Mouse (Mus musculus) hindbrain, embryonic 14.5 days (tissue): ENCODE data around the gene Slc12a8. TPM values are rescaled to one million over a fixed set of nuclear protein-coding genes. Genes with fewer than 3 reads are reported as not detected.

Experiments
- ATAC-seq: fragments of 200-750 bp; cut with Nextera tagmentation; 2 replicates; pipeline ENCODE4 v1.8.0; 2017; ENCODE audit warnings: moderate number of reproducible peaks, mild to moderate bottlenecking, moderate TSS enrichment, moderate library complexity; ENCODE audit not compliant: low FRiP score
- DNase-seq: peaks from one replicate; pipeline ENCODE4 v3.0.0-alpha.2; 2015; ENCODE audit warnings: low spot score
- H3K27ac ChIP-seq: fragments of 300-500 bp; sonication (generic); 2 replicates; pipeline ENCODE4 v1.5.1; 2014; ENCODE audit warnings: mild to moderate bottlenecking, moderate library complexity
- H3K27me3 ChIP-seq: fragments of 300-500 bp; sonication (generic); 2 replicates; pipeline ENCODE4 v1.6.1; 2014; ENCODE audit warnings: mild to moderate bottlenecking, low read length, mixed read lengths; ENCODE audit not compliant: control insufficient read depth, insufficient read depth
- H3K36me3 ChIP-seq: fragments of 300-500 bp; sonication (generic); replicated peaks from 2 replicates; pipeline ENCODE4 v1.6.1; 2014; ENCODE audit not compliant: control insufficient read depth, insufficient read depth
- H3K4me1 ChIP-seq: fragments of 300-500 bp; sonication (generic); replicated peaks from 2 replicates; pipeline ENCODE4 v1.6.1; 2014; ENCODE audit warnings: antibody characterized with exemption, low read length, mixed read lengths; ENCODE audit not compliant: control insufficient read depth, insufficient read depth
- H3K4me2 ChIP-seq: fragments of 300-500 bp; sonication (generic); replicated peaks from 2 replicates; pipeline ENCODE4 v1.6.1; 2014; ENCODE audit warnings: mild to moderate bottlenecking, moderate library complexity
- H3K4me3 ChIP-seq: fragments of 300-500 bp; sonication (generic); replicated peaks from 2 replicates; pipeline ENCODE4 v1.5.1; 2014; ENCODE audit warnings: mild to moderate bottlenecking, low read length
- H3K9ac ChIP-seq: fragments of 300-500 bp; sonication (generic); 2 replicates; pipeline ENCODE4 v1.6.1; 2014
- H3K9me3 ChIP-seq: fragments of 300-500 bp; sonication (generic); 2 replicates; pipeline ENCODE4 v1.6.1; 2016; ENCODE audit warnings: low read length; ENCODE audit not compliant: control insufficient read depth
- WGBS: fragments of 180-500 bp; shearing (Covaris S2); extraction: QIAGEN DNeasy Blood & Tissue Kit; methylation state at CpG from one replicate; pipeline ENCODE4 v1.1.7; 2014; 5-methylcytosine and 5-hydroxymethylcytosine counted together
- polyA plus RNA-seq: library from polyadenylated mRNA; unstranded; fragments of >200 nt; fragmentation: Nextera tagmentation; extraction: Ambion mirVana; gene quantifications from 2 replicates; pipeline ENCODE4 v1.2.1, GENCODE M21; 2014

The Slc12a8 gene
- polyA plus RNA-seq, 1 experiment from 2014 or later = 0.75 TPM

GRCm38 (mm10) chr16:33610466-33610865 lies 93.3 kb downstream of the Slc12a8 start:
- 81% methylated on average over 7 of the region's 7 CpGs for WGBS
- Histone ChIP-seq H3K4me1 (peaks cover 14% of the 10 kb centered on the region; the same call in 1 of the 2 replicates), H3K4me3 (no peak overlapping the region), H3K36me3 (no peaks in the 10 kb centered on the region), H3K27ac (no peak overlapping the region), H3K4me2 (no peak overlapping the region), H3K9me3 (no peaks in the 10 kb centered on the region), H3K27me3 (no peaks in the 10 kb centered on the region), H3K9ac (no peak overlapping the region)
- DNase-seq (no peak), ATAC-seq (no peak)

- Histone ChIP-seq H3K27ac (no peak overlapping the region), H3K9me3 (no peaks in the 10 kb centered on the region), H3K4me1 (peaks cover 6% of the 10 kb centered on the region; the same call in 1 of the 2 replicates), H3K27me3 (no peaks in the 10 kb centered on the region), H3K4me3 (no peak overlapping the region), H3K36me3 (no peaks in the 10 kb centered on the region), H3K4me2 (no peak overlapping the region), H3K9ac (no peak overlapping the region)
- no peak for ATAC-seq
- WGBS = 68% methylated on average over 8 of the region's 8 CpGs
- no peak for DNase-seq
Observed at GRCm38 (mm10) chr16:33611291-33611690, 94.2 kb downstream of the Slc12a8 start.

- DNase-seq = no peak
Observed at GRCm38 (mm10) chr16:33612056-33612770, 95.1 kb downstream of the Slc12a8 start.

GRCm38 (mm10) chr16:33615986-33616385 lies 98.9 kb downstream of the Slc12a8 start:
- H3K4me1 ChIP-seq = no peaks in the 10 kb centered on the region
- H3K27me3 ChIP-seq = no peaks in the 10 kb centered on the region
- no peaks in the 10 kb centered on the region for H3K9me3 ChIP-seq
- DNase-seq (no peak), ATAC-seq (no peak)
- H3K4me2 ChIP-seq = no peak overlapping the region
- no peak overlapping the region for H3K27ac ChIP-seq
- H3K4me3 ChIP-seq = no peak overlapping the region
- no peak overlapping the region for H3K9ac ChIP-seq
- H3K36me3 ChIP-seq = no peaks in the 10 kb centered on the region
- 41% methylated on average over 3 of the region's 3 CpGs for WGBS

More at GRCm38 (mm10) chr16:33612056-33612770, 95.1 kb downstream of the Slc12a8 start:
- no peak overlapping the region for H3K4me2 ChIP-seq
- no peak for ATAC-seq
- H3K27ac ChIP-seq = no peak overlapping the region
- no peaks in the 10 kb centered on the region for H3K9me3 ChIP-seq
- no peak overlapping the region for H3K9ac ChIP-seq
- no peak overlapping the region for H3K4me3 ChIP-seq
- 89% methylated on average over 6 of the region's 6 CpGs for WGBS
- H3K4me1 ChIP-seq = no peaks in the 10 kb centered on the region; the same call in 1 of the 2 replicates
- H3K27me3 ChIP-seq = no peaks in the 10 kb centered on the region
- H3K36me3 ChIP-seq = no peaks in the 10 kb centered on the region

- no peak overlapping the region for H3K4me3 ChIP-seq
- no peak overlapping the region for H3K4me2 ChIP-seq
- H3K4me1 ChIP-seq = no peaks in the 10 kb centered on the region
- no peak overlapping the region for H3K9ac ChIP-seq
- DNase-seq (no peak), ATAC-seq (no peak)
- 54% methylated on average over 3 of the region's 3 CpGs for WGBS
- H3K36me3 ChIP-seq = no peaks in the 10 kb centered on the region
- H3K27me3 ChIP-seq = no peaks in the 10 kb centered on the region
- no peak overlapping the region for H3K27ac ChIP-seq
- no peaks in the 10 kb centered on the region for H3K9me3 ChIP-seq
Observed at GRCm38 (mm10) chr16:33621836-33622235, 104.7 kb downstream of the Slc12a8 start.

GRCm38 (mm10) chr16:33624586-33624985 lies 107.5 kb downstream of the Slc12a8 start:
- Histone ChIP-seq H3K27me3 (no peaks in the 10 kb centered on the region), H3K4me1 (no peaks in the 10 kb centered on the region), H3K27ac (no peak overlapping the region), H3K9ac (no peak overlapping the region), H3K4me2 (no peak overlapping the region), H3K4me3 (no peak overlapping the region), H3K36me3 (no peaks in the 10 kb centered on the region), H3K9me3 (no peaks in the 10 kb centered on the region)
- 97% methylated on average over 9 of the region's 9 CpGs for WGBS
- ATAC-seq (no peak), DNase-seq (no peak)

- ATAC-seq = no peak
Observed at GRCm38 (mm10) chr16:33629539-33629938, 112.4 kb downstream of the Slc12a8 start.

GRCm38 (mm10) chr16:33635836-33636595 lies 118.9 kb downstream of the Slc12a8 start:
- H3K27me3 ChIP-seq = no peaks in the 10 kb centered on the region
- H3K4me2 ChIP-seq = no peak overlapping the region
- no peaks in the 10 kb centered on the region for H3K36me3 ChIP-seq
- ATAC-seq = no peak
- no peak overlapping the region for H3K4me3 ChIP-seq
- no peaks in the 10 kb centered on the region for H3K4me1 ChIP-seq
- H3K27ac ChIP-seq = no peak overlapping the region
- no peak for DNase-seq
- WGBS = 83% methylated on average over 12 of the region's 12 CpGs
- H3K9me3 ChIP-seq = no peaks in the 10 kb centered on the region
- no peak overlapping the region for H3K9ac ChIP-seq

More at GRCm38 (mm10) chr16:33629539-33629938, 112.4 kb downstream of the Slc12a8 start:
- Histone ChIP-seq H3K4me1 (no peaks in the 10 kb centered on the region), H3K9ac (no peak overlapping the region), H3K9me3 (no peaks in the 10 kb centered on the region), H3K36me3 (no peaks in the 10 kb centered on the region), H3K27ac (no peak overlapping the region), H3K4me3 (no peak overlapping the region), H3K4me2 (no peak overlapping the region), H3K27me3 (no peaks in the 10 kb centered on the region)
- DNase-seq = no peak
- 84% methylated on average over 5 of the region's 5 CpGs for WGBS

- no peaks in the 10 kb centered on the region for H3K36me3 ChIP-seq
- no peak for ATAC-seq
- DNase-seq = no peak
- H3K27ac ChIP-seq = no peak overlapping the region
- no peaks in the 10 kb centered on the region for H3K27me3 ChIP-seq
- WGBS = 77% methylated on average over 3 of the region's 3 CpGs
- H3K4me3 ChIP-seq = no peak overlapping the region
- no peaks in the 10 kb centered on the region for H3K4me1 ChIP-seq
- no peak overlapping the region for H3K9ac ChIP-seq
- H3K4me2 ChIP-seq = no peak overlapping the region
- no peaks in the 10 kb centered on the region for H3K9me3 ChIP-seq
Observed at GRCm38 (mm10) chr16:33641779-33642178, 124.7 kb downstream of the Slc12a8 start.
